Mouse (Mus musculus): Measurements from ENCODE around the gene Usp30. TPM values are rescaled to one million over a fixed set of nuclear protein-coding genes. Genes with fewer than 3 reads are reported as not detected.

The Usp30 gene
- total and polyA plus RNA-seq, 3 experiments = 12.8 to 21.1 TPM; not detected in 1

DNA sequence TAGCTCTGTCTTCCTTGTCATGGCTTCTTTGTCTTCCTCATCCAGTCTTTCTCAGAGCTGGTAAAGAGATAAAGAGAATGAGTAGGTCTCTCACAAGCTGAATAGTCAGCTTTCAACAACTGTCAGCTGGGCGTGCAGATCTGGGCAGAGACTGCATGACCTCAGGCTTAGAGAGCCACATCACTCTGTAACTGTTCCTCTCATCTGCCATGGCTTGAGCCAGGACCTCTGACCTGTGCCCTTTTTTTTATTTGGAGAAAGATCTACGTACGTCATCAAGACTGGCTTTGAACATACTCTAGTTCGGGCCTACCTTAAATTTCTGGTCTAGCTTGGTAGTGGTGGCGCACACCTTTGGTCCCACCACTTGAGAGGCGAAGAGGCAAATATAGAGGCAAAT, 67.6 kb downstream of the Usp30 start:
- Histone ChIP-seq H3K4me3 (ENCODE audit: control insufficient read depth in 1 of 2, insufficient read depth in 1 of 2, low read depth in 2 of 2, low read length in 2 of 2) (no peak overlapping the region), H3K4me1 (ENCODE audit: control insufficient read depth in 1 of 2, insufficient read depth in 2 of 2, low read length in 2 of 2) (peaks cover 8 to 28% of the 10 kb centered on the region in 2 experiments), H3K9me3 (replicated peaks; ENCODE audit: insufficient read depth, low read length) (no peaks in the 10 kb centered on the region), H3K27me3 (ENCODE audit: control insufficient read depth in 1 of 2, insufficient read depth in 2 of 2, low read length in 2 of 2) (no peaks in the 10 kb centered on the region), H3K36me3 (ENCODE audit: control insufficient read depth in 1 of 2, insufficient read depth in 2 of 2, low read length in 2 of 2) (peaks cover 0 to 18% of the 10 kb centered on the region in 2 experiments; a peak in 2 of 4 replicates), H3K27ac (ENCODE audit: control insufficient read depth, low read depth, low read length) (no peak overlapping the region), H3K9ac (ENCODE audit: control insufficient read depth, low read depth, low read length, poor library complexity, severe bottlenecking) (no peak overlapping the region), H3K79me2 (ENCODE audit: control insufficient read depth, insufficient read depth, low read length, poor library complexity) (peaks cover 3% of the 10 kb centered on the region; the same call in 1 of the 2 replicates)
- no peak for TF ChIP-seq TBP (IDR thresholded peaks at IDR 0.05; ENCODE audit: low read depth, low read length)
- TF ChIP-seq ZMIZ1 (IDR thresholded peaks at IDR 0.05; ENCODE audit: low read depth, low read length) = no peak
- TF ChIP-seq POLR2AphosphoS5 (IDR thresholded peaks at IDR 0.05; ENCODE audit: borderline replicate concordance, low read depth, low read length) = no peak
- TF ChIP-seq MAFK (IDR thresholded peaks at IDR 0.05; ENCODE audit: borderline replicate concordance, low read depth, low read length) = no peak
- TF ChIP-seq POLR2A (IDR thresholded peaks at IDR 0.05; ENCODE audit: control insufficient read depth in 1 of 2, insufficient read depth in 1 of 2, low read depth in 1 of 2, low read length in 2 of 2, poor library complexity in 1 of 2) = no peak
- TF ChIP-seq RAD21 (IDR thresholded peaks at IDR 0.05; ENCODE audit: low read depth, low read length) = no peak
- TF ChIP-seq NRF1 (IDR thresholded peaks at IDR 0.05; ENCODE audit: insufficient read depth, low read depth, low read length, poor library complexity, severe bottlenecking) = no peak
- no peak for TF ChIP-seq GABPA (IDR thresholded peaks at IDR 0.05; ENCODE audit: low read depth, low read length)
- no peak for TF ChIP-seq MXI1 (IDR thresholded peaks at IDR 0.05; ENCODE audit: low read depth, low read length)
- no peak for TF ChIP-seq ELF1 (IDR thresholded peaks at IDR 0.05; ENCODE audit: low read depth, low read length)
- DNase-seq (ENCODE audit: low read depth, low spot score) = no peak

- Histone ChIP-seq H3K36me3 (ENCODE audit: control insufficient read depth in 1 of 2, insufficient read depth in 2 of 2, low read length in 2 of 2) (peaks cover 0 to 18% of the 10 kb centered on the region in 2 experiments; a peak in 2 of 4 replicates), H3K79me2 (ENCODE audit: control insufficient read depth, insufficient read depth, low read length, poor library complexity) (peaks cover 3% of the 10 kb centered on the region; the same call in 1 of the 2 replicates), H3K4me3 (ENCODE audit: control insufficient read depth in 1 of 2, insufficient read depth in 1 of 2, low read depth in 2 of 2, low read length in 2 of 2) (no peak overlapping the region), H3K4me1 (ENCODE audit: control insufficient read depth in 1 of 2, insufficient read depth in 2 of 2, low read length in 2 of 2) (peaks cover 8 to 26% of the 10 kb centered on the region in 2 experiments), H3K9me3 (replicated peaks; ENCODE audit: insufficient read depth, low read length) (no peaks in the 10 kb centered on the region), H3K9ac (ENCODE audit: control insufficient read depth, low read depth, low read length, poor library complexity, severe bottlenecking) (no peak overlapping the region), H3K27ac (ENCODE audit: control insufficient read depth, low read depth, low read length) (peak overlapping the region; percentile 37), H3K27me3 (ENCODE audit: control insufficient read depth in 1 of 2, insufficient read depth in 2 of 2, low read length in 2 of 2) (no peaks in the 10 kb centered on the region)
- DNase-seq (ENCODE audit: low read depth, low spot score) = peak; percentile 94
- TF ChIP-seq GATA1 (IDR thresholded peaks at IDR 0.05; ENCODE audit: low read depth, low read length) (peak; percentile 96), CTCF (IDR thresholded peaks at IDR 0.05 in 2 of 3, conservative IDR thresholded peaks at IDR 0.05 in 1 of 3; ENCODE audit: control insufficient read depth in 1 of 3, insufficient read depth in 1 of 3, low read depth in 2 of 3, low read length in 3 of 3, poor library complexity in 1 of 3, severe bottlenecking in 1 of 3) (peak; percentile 68 to 78 (median 70)), SMC3 (IDR thresholded peaks at IDR 0.05; ENCODE audit: low read depth, low read length) (peak; percentile 61), UBTF (IDR thresholded peaks at IDR 0.05; ENCODE audit: borderline replicate concordance, insufficient read depth, low read depth, low read length) (no peak), RAD21 (IDR thresholded peaks at IDR 0.05; ENCODE audit: low read depth, low read length) (peak; percentile 33), EP300 (IDR thresholded peaks at IDR 0.05; ENCODE audit: low read depth in 1 of 2, low read length in 2 of 2) (peak; percentile 71 to 88; a peak in 3 of 4 replicates), POLR2A (IDR thresholded peaks at IDR 0.05; ENCODE audit: control insufficient read depth in 1 of 2, insufficient read depth in 1 of 2, low read depth in 1 of 2, low read length in 2 of 2, poor library complexity in 1 of 2) (0 out of 4 replicates have a peak, but pooled peaks of 1 of the 2 experiments have one; percentile 20), ELF1 (IDR thresholded peaks at IDR 0.05; ENCODE audit: low read depth, low read length) (no peak), TBP (IDR thresholded peaks at IDR 0.05; ENCODE audit: low read depth, low read length) (0 out of 2 replicates have a peak, but pooled peaks have one; percentile 27), CHD2 (IDR thresholded peaks at IDR 0.05; ENCODE audit: low read length) (no peak), MXI1 (IDR thresholded peaks at IDR 0.05; ENCODE audit: low read depth, low read length) (peak; percentile 69; the same call in 1 of the 2 replicates), ZNF384 (IDR thresholded peaks at IDR 0.05; ENCODE audit: low read depth, low read length) (peak; percentile 70), BHLHE40 (IDR thresholded peaks at IDR 0.05; ENCODE audit: borderline replicate concordance, low read depth, low read length) (peak; percentile 51), RCOR1 (IDR thresholded peaks at IDR 0.05; ENCODE audit: low read depth, low read length) (peak; percentile 82), SIN3A (IDR thresholded peaks at IDR 0.05; ENCODE audit: low read length) (peak; percentile 94), ETS1 (IDR thresholded peaks at IDR 0.05; ENCODE audit: low read depth, low read length) (peak; percentile 94), POLR2AphosphoS2 (IDR thresholded peaks at IDR 0.05; ENCODE audit: low read length) (no peak), TCF12 (IDR thresholded peaks at IDR 0.05; ENCODE audit: low read depth, low read length) (peak; percentile 88), MYC (IDR thresholded peaks at IDR 0.05; ENCODE audit: low read depth, low read length) (peak; percentile 60; the same call in 1 of the 2 replicates), MAX (IDR thresholded peaks at IDR 0.05; ENCODE audit: low read length) (0 out of 2 replicates have a peak, but pooled peaks have one; percentile 55), MEF2A (IDR thresholded peaks at IDR 0.05; ENCODE audit: extremely low read depth, insufficient replicate concordance, low read depth, low read length, poor library complexity, severe bottlenecking) (peak; percentile 100), MAZ (IDR thresholded peaks at IDR 0.05; ENCODE audit: low read depth, low read length) (no peak), HCFC1 (IDR thresholded peaks at IDR 0.05; ENCODE audit: low read depth, low read length) (0 out of 2 replicates have a peak, but pooled peaks have one; percentile 21), TAL1 (IDR thresholded peaks at IDR 0.05; ENCODE audit: low read length) (peak; percentile 88)
These were observed 68.9 kb downstream of the Usp30 start for GRCm38 (mm10) chr5:114134091-114134534.

Data from MEL (cell line).